Mouse (Mus musculus) bone marrow, adult 2 months (tissue): ENCODE data around the gene Junb.

Source experiments
- CTCF ChIP-seq: fragments of 200-500 bp; IDR thresholded peaks from 2 replicates; pipeline ENCODE4 v1.5.1; 2011; ENCODE audit warnings: low read length, control low read depth; ENCODE audit not compliant: control insufficient read depth, insufficient read depth
- POLR2A ChIP-seq: fragments of 200-500 bp; IDR thresholded peaks from 2 replicates; pipeline ENCODE4 v1.6.1; 2011; ENCODE audit warnings: low read depth, mild to moderate bottlenecking, control low read depth, low read length, borderline replicate concordance; ENCODE audit not compliant: control insufficient read depth

DNA sequence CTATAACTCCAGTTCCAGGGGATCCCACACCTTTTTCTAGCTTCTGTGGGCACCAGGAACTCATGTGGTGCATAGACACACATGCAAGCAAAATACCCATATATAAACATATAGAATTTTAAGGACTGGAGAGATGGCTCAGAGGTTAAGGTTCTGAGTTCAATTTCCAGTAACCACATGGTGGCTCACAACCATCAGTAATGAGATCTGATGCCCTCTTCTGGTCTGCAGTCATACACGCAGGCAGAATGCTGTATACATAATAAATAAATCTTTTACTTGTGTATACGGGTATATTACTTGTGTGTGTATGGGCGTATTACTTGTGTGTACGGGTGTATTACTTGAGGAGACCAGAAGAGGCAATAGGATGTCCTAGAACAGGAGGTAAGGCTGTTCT, 14.6 kb downstream of the Junb start:
- TF ChIP-seq POLR2A (no peak), CTCF (no peak)
